Mouse (Mus musculus) hindbrain, embryonic 16.5 days (tissue): ENCODE data around the gene Spdef. TPM values are rescaled to one million over a fixed set of nuclear protein-coding genes. Genes with fewer than 3 reads are reported as not detected.

Source experiments
- ATAC-seq: fragments of 200-750 bp; cut with Nextera tagmentation; 2 replicates; pipeline ENCODE4 v1.8.0; 2017; ENCODE audit warnings: moderate TSS enrichment, moderate library complexity
- H3K27ac ChIP-seq: fragments of 300-500 bp; sonication (generic); 2 replicates; pipeline ENCODE4 v1.5.1; 2014; ENCODE audit warnings: low read depth, mild to moderate bottlenecking, control low read depth, low read length, moderate library complexity
- H3K27me3 ChIP-seq: fragments of 300-500 bp; sonication (generic); replicated peaks from 2 replicates; pipeline ENCODE4 v1.6.1; 2014; ENCODE audit warnings: low read length; ENCODE audit not compliant: control insufficient read depth, insufficient read depth
- H3K36me3 ChIP-seq: fragments of 300-500 bp; sonication (generic); 2 replicates; pipeline ENCODE4 v1.6.1; 2014; ENCODE audit warnings: mild to moderate bottlenecking, low read length, moderate library complexity, mixed read lengths; ENCODE audit not compliant: control insufficient read depth, insufficient read depth
- H3K4me1 ChIP-seq: fragments of 300-500 bp; sonication (generic); 2 replicates; pipeline ENCODE4 v1.6.1; 2014; ENCODE audit warnings: low read depth, low read length; ENCODE audit not compliant: control insufficient read depth, insufficient read depth
- H3K4me2 ChIP-seq: fragments of 300-500 bp; sonication (generic); 2 replicates; pipeline ENCODE4 v1.6.1; 2014; ENCODE audit warnings: mild to moderate bottlenecking, low read length, control low read depth, moderate library complexity
- H3K4me3 ChIP-seq: fragments of 300-500 bp; sonication (generic); 2 replicates; pipeline ENCODE4 v1.5.1; 2014; ENCODE audit warnings: mild to moderate bottlenecking, low read length, control low read depth, moderate library complexity
- H3K9ac ChIP-seq: fragments of 300-500 bp; sonication (generic); 2 replicates; pipeline ENCODE4 v1.6.1; 2014; ENCODE audit warnings: low read depth, mild to moderate bottlenecking, control low read depth, low read length, moderate library complexity
- H3K9me3 ChIP-seq: fragments of 300-500 bp; sonication (generic); 2 replicates; pipeline ENCODE4 v1.6.1; 2014; ENCODE audit warnings: mild to moderate bottlenecking, low read length, moderate library complexity; ENCODE audit not compliant: control insufficient read depth
- WGBS: fragments of 180-500 bp; shearing (Covaris S2); extraction: QIAGEN DNeasy Blood & Tissue Kit; methylation state at CpG from one replicate; pipeline ENCODE4 v1.1.7; 2014; 5-methylcytosine and 5-hydroxymethylcytosine counted together
- polyA plus RNA-seq: library from polyadenylated mRNA; unstranded; fragments of >200 nt; fragmentation: Nextera tagmentation; extraction: Ambion mirVana; gene quantifications from 2 replicates; pipeline ENCODE4 v1.2.1, GENCODE M21; 2015

Spdef gene
- polyA plus RNA-seq, 1 experiment from 2014 or later = 1.6 TPM

DNA sequence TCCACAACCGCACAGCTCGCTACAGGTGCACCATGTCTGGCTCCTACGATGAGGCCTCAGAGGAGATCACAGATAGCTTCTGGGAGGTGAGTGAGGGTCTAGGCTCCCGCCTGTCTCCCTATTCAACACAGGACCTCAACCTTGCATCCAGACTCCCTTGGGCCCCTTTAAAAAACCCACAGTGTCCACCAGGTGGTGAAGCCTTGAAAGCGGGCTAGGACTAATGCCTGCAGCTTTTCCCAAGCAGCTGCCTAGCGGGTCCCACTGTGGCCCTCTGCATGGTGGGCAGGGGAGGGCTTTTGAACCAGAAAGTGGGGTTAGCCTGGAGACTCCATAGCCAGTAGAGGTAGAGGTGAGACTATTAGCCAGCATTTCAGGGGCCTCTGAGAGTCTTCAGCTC is 26.9 kb downstream of the Spdef start:
- Histone ChIP-seq H3K27ac (peak overlapping the region; percentile 29; the same call in 1 of the 2 replicates), H3K9me3 (no peaks in the 10 kb centered on the region), H3K4me3 (no peak overlapping the region), H3K9ac (peak overlapping the region; percentile 27; the same call in 1 of the 2 replicates), H3K4me2 (no peak overlapping the region), H3K27me3 (no peaks in the 10 kb centered on the region), H3K4me1 (peaks cover 12% of the 10 kb centered on the region), H3K36me3 (no peaks in the 10 kb centered on the region)
- WGBS = 69% methylated on average over 6 of the region's 6 CpGs
- ATAC-seq = no peak

DNA sequence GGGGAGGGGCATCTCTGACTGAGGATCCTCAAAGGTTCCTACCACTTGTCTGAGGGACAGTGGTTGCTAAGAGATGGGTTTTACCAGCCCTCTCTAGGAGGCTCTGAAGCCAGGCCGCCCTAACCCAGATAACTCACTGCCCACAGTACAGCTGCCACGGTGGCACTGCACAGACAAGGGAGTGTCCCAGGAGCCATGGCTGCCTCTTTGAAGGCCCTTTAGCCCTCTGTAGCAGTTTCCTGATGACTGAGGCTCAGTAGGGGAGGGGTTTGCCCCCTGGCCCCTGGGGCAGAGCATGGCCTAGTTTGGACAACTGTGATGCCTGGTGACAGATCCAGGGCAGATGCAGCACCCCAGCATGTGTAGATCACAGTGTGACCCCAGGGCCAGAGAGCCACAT is 27.9 kb downstream of the Spdef start:
- peak; percentile 43; the same call in 1 of the 2 replicates for ATAC-seq
- Histone ChIP-seq H3K9ac (no peak overlapping the region), H3K4me2 (no peak overlapping the region), H3K36me3 (no peaks in the 10 kb centered on the region), H3K4me3 (no peak overlapping the region), H3K27ac (no peak overlapping the region), H3K9me3 (no peaks in the 10 kb centered on the region), H3K27me3 (no peaks in the 10 kb centered on the region), H3K4me1 (peaks cover 12% of the 10 kb centered on the region)
- WGBS = 70% methylated on average over 2 of the region's 2 CpGs

DNA sequence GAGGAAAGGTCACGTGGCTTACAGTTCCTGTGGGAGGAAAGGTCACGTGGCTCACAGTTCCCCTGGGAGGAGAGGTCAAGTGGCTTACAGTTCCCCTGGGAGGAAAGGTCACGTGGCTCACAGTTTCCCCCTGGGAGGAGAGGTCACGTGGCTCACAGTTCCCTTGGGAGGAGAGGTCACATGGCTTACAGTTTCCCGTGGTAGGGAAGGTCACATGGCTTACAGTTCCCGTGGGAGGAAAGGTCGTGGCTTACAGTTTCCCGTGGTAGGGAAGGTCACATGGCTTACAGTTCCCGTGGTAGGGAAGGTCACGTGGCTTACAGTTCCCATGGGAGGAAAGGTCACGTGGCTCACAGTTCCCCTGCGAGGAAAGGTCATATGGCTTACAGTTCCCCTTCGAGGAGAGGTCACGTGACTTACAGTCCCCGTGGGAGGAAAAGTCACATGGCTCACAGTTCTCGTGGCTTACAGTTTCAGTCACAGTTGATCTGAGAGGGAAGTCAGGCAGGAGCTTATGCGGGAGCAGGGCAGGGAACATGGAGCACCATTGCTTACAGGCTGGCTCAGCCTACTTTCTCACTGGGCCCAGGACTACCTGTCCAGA is 29.0 kb downstream of the Spdef start:
- WGBS = 88% methylated on average over 17 of the region's 17 CpGs
- H3K9ac ChIP-seq = no peak overlapping the region
- no peaks in the 10 kb centered on the region for H3K27me3 ChIP-seq
- peaks cover 12% of the 10 kb centered on the region for H3K4me1 ChIP-seq
- no peak for ATAC-seq
- H3K36me3 ChIP-seq = no peaks in the 10 kb centered on the region
- H3K4me2 ChIP-seq = no peak overlapping the region
- no peak overlapping the region for H3K4me3 ChIP-seq
- H3K9me3 ChIP-seq = no peaks in the 10 kb centered on the region
- H3K27ac ChIP-seq = no peak overlapping the region

DNA sequence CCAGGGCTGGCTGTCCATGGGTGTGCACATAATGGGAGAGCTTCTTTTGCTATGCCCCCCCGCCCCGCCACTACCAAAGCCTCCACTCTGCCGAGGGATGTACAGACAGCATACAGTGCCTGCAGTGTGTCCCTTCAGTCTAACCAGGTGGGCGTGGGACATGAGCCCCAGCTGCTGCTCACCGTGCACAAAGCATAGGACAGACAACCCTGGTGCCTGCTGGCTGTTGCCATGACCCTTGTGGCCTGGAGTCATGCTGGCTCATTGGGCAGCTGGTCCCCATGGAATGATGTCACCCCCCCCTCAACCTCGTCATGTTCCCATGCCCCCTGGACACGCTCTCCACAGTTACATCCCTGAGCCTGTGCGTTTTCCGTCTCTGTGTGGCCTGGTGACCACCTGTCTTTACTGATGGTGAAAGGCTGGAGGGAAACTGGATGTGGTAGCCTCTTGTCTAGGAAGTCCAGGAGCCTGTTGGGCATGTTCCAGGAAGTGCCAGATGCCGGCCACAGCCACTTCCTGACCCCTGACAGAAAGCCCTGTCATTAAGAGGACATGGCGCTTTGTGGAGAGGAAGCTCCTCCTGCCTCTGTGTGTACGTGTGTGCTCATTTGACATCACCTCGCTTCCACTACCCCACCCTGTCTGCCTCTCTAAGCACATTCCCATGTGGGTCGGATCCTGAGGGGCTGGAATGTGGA is 37.6 kb downstream of the Spdef start:
- no peak overlapping the region for H3K4me3 ChIP-seq
- no peak overlapping the region for H3K9ac ChIP-seq
- no peak for ATAC-seq
- no peak overlapping the region for H3K27ac ChIP-seq
- 68% methylated on average over 14 of the region's 14 CpGs for WGBS
- no peaks in the 10 kb centered on the region for H3K9me3 ChIP-seq
- no peak overlapping the region for H3K4me2 ChIP-seq
- no peaks in the 10 kb centered on the region for H3K27me3 ChIP-seq
- no peaks in the 10 kb centered on the region for H3K36me3 ChIP-seq
- H3K4me1 ChIP-seq = peaks cover 7% of the 10 kb centered on the region

DNA sequence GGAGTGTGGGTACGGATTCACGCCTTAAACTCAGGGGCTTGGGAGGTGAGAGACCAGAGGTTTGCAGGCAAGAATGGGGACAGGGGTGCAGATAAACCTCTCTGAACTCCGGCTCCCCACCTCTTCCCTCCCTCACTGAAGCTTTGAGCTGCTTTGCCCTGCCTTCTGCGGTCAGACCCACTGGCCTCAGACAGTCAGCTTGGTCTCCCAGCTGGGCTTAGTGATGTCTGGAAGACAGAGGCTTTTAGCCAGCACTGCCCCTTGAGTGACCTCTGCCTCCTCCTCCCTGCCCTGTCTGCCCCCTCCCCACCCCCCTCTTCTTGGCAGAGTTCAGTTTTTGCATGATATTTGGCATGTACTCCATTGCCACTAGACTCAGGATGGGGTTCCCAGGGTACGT is 42.4 kb downstream of the Spdef start:
- ATAC-seq = no peak
- no peaks in the 10 kb centered on the region for H3K9me3 ChIP-seq
- peak overlapping the region; percentile 71 for H3K4me3 ChIP-seq
- H3K9ac ChIP-seq = peak overlapping the region; percentile 87; the same call in 1 of the 2 replicates
- H3K4me2 ChIP-seq = peak overlapping the region; percentile 97
- WGBS = 28% methylated on average over 5 of the region's 5 CpGs
- H3K27ac ChIP-seq = 0 out of 2 replicates have a peak overlapping the region, but pooled peaks have one; percentile 12
- H3K4me1 ChIP-seq = peaks cover 17% of the 10 kb centered on the region
- no peaks in the 10 kb centered on the region for H3K27me3 ChIP-seq
- no peaks in the 10 kb centered on the region for H3K36me3 ChIP-seq

DNA sequence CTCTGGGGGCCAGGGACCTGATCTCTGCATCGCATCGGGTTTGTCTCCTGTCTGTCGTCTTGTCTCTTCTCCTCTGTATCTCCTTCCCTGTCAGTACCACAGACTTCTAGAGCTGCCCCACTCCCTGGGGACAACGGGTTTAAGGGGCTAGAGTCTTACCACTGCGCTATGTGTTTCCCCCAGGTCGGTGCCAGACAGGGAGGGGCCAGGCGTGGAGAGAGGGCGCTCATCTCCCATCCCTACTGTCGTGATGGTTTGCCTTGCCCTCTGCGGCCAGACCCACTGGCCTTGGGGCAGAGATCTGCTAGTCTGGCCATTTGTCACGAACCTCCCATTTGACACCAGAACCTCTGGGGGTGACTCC is 43.2 kb downstream of the Spdef start:
- peaks cover 17% of the 10 kb centered on the region for H3K4me1 ChIP-seq
- peak; percentile 56 for ATAC-seq
- 3% methylated on average over 11 of the region's 11 CpGs for WGBS
- peak overlapping the region; percentile 68 for H3K27ac ChIP-seq
- peak overlapping the region; percentile 71 for H3K4me3 ChIP-seq
- no peaks in the 10 kb centered on the region for H3K9me3 ChIP-seq
- H3K4me2 ChIP-seq = peak overlapping the region; percentile 97
- H3K9ac ChIP-seq = peak overlapping the region; percentile 87
- no peaks in the 10 kb centered on the region for H3K27me3 ChIP-seq
- no peaks in the 10 kb centered on the region for H3K36me3 ChIP-seq

DNA sequence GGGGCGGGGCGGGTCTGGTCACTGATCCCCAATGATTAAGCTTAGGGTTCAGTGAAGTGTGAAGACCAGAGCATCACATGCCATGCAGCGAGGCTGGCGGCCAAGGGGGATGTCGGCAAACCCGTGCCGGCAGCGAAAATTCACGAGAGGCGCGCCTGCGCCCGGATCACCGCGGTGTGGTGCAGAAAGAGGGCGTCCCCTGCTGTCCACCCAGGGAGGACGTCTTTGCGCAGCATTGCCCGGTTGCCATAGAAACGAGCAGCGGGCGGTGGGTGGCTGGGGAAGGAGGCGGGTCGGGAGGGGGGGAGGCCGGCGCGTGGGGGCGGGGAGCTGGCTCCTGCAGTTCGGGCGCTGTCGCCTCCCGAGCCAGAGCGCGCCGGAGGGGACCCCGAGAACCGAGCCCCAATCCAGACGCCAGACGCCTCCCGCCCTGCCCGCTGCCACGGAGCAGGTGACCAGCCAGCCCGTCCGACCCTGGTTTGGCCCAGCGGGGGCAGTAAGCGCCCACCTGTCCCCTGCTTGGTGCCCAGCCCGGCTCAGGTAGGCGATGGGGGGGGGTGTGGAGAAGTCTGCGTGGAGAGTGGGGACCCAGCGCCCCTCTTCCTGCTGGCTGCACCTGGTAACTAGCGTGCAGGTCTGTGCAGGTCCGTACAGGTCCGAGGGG is 43.7 kb downstream of the Spdef start:
- Histone ChIP-seq H3K9me3 (no peaks in the 10 kb centered on the region), H3K36me3 (no peaks in the 10 kb centered on the region), H3K27me3 (no peaks in the 10 kb centered on the region), H3K4me1 (peaks cover 17% of the 10 kb centered on the region), H3K27ac (peak overlapping the region; percentile 68), H3K4me3 (peak overlapping the region; percentile 71), H3K4me2 (peak overlapping the region; percentile 97), H3K9ac (peak overlapping the region; percentile 87)
- ATAC-seq = peak; percentile 71
- WGBS = under 1% methylated on average over 39 of the region's 53 CpGs

DNA sequence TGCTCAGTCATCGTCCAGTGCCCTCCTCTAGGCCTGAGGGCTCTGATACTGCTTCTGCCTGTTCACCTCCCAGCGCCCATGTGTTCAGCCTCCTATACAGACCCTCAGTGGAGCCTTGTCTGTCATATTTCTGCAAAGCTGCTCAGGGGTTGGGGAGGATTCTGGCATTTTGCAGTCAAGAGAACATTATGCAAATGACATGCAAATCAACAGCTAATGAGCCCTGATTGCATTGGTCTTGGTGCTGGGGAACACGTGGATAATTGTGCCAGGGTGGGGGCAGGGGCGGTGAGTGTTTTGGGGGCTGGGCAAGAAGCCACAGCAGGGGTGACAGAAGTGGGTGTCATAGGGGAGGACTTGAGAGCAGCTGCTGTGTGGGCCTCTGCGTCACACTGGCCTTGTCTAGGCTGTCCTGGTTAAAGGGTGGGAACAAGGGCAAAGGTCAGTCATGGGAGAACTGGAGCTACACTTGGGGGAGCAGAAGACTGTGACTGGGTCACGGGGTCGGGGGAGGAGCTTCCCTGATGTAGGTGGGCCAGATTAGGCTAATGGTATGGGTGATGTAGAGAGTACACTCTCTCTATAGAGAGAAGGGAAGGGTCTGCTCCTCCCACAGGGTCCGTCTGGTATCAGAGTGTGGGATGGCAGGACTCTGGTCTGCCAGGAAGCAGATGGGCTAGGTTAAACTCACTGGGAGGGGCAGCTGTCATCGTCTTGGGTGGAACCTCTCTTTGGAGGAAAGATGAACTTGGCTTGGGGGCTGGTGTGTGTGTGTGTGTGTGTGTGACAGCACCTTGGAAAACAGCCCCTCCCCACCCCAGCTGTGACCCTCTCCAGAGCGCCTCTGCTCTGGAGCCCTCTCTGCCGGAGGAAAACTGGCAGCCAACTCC is 49.6 kb downstream of the Spdef start:
- peak overlapping the region; percentile 71 for H3K27ac ChIP-seq
- H3K4me3 ChIP-seq = no peak overlapping the region
- H3K9ac ChIP-seq = no peak overlapping the region
- 18% methylated on average over 11 of the region's 11 CpGs for whole genome bisulfite sequencing
- no peak overlapping the region for H3K4me2 ChIP-seq
- no peaks in the 10 kb centered on the region for H3K9me3 ChIP-seq
- peak; percentile 67 for ATAC-seq
- H3K27me3 ChIP-seq = no peaks in the 10 kb centered on the region
- no peaks in the 10 kb centered on the region for H3K36me3 ChIP-seq
- peaks cover 10% of the 10 kb centered on the region for H3K4me1 ChIP-seq
